Mouse (Mus musculus) CD8-positive naive resting alpha-beta T cell, adult 57 days (primary cell): ENCODE data around the gene Plcxd1. TPM values are rescaled to one million over a fixed set of nuclear protein-coding genes. Genes with fewer than 3 reads are reported as not detected.

Source experiments
- total RNA-seq: library from RNA; stranded (reverse); gene quantifications from one replicate; pipeline ENCODE4 v1.2.4, GENCODE M21; 2023

The Plcxd1 gene
- 0.43 TPM for total RNA-seq

DNA sequence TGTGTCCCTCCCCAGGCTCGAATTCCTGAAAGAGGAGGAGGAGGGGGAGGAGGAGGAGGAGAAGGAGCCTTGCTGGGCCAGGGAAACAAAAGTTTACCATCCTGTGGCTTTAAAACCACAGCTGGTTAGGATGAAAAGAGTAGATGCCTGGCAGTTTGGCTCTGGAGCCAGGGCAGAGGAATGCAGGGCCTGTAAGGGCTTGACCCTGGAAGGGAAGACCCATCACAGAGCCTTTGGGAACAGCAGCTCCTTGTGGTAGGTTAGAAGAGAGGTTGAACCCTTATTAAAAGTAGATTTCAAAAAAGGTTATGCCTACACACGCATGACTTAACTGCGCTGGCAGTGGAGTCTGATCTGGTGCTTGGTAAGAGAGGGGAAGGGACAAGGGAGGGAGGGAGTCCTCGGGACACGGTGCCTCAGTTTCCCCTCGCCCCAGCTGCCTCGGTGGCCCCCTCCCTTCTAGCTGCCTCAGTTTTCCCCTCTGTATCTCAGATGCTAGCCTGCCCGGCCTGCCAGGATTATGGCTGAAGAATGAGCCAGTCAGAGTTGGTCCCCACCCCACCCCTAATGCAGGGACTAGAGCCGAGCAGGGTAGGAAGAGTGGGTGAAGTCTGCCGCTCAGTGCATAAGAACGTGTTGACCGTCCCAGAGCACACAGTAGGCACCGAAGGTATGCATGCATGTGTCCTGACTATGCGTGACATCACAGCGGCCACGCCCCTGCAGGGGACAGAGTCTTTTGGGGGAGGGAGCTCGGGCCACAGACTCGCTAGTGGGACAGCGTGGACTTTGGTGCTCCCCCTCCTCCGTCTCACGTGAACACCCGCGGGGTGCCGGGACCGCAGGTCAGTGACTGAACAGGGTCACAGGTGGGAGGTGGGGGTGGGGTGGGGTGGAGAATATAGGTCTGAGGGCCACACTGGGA is at the start of gene Plcxd1:
Gene Plcxd1, plus strand, starts transcription at position 314 of the 925 bp plus-strand sequence.

DNA sequence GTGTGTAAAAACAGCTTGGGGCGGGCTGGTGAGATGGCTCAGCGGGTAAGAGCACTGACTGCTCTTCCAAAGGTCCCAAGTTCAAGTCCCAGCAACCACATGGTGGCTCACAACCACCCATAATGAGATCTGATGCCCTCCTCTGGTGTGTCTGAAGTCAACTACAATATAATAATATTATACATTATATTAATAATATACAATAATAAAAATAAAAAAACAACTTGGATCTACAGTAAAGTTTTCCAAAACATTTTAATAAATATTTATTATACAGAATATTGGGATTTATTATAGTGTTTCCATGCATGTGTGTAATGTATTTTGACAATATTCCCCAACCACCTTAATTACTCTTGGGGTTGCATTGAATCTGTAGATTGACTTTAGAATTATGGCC is 27.4 kb upstream of the Plcxd1 start, which contains the start of gene Gm17655:
Gene Gm17655, minus strand, starts transcription at position 101 of the 400 bp plus-strand sequence.

DNA sequence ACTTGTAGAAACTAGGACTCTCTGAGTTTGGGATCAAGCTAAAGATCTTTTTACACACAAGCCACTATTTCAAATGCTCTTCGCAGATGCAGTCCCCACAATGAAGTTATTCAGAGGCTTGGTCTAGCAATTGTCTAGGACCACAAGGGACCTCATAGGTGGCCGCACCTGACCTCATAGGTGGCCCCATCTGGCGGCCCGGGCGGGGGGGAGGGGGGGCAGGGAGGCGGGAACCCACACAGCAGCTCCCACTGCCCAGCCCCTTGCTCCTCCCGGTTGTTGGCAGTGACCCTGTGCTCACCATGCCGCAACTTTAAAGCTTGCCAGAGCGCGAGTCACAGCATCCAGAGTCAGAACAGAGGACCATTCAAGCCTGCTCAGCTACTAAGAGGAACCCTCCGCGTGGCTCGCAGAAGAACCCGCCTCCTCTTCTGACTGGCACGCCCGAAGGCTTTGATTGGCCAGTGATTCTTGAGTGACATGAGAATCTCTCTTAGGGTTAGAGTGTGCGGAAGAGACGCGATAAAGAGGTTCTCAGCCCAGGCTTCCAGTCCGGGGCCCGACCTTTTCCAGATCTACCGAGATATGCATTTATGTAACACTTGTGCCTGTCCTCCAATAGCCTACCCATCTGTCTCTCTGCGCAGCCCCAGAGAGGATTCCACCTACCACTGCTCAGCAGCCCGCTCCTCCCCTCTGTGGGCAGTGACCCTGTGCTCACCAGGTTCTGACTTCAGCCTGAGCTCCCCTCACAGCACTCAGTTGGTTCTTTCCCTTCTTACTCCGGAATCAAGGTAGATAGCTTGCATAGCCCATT is 5.5 kb upstream of the Plcxd1 start, which contains the start of gene Gm35315:
Gene Gm35315, minus strand, starts transcription at position 391 of the 817 bp plus-strand sequence.

GRCm38 (mm10) chr5:110107581-110108304 is 8.0 kb downstream of the Plcxd1 start, which contains the start of gene Gtpbp6:
Gtpbp6 (minus strand) TSS chr5:110108197.

GRCm38 (mm10) chr5:110109991-110110441 is 10.2 kb downstream of the Plcxd1 start, which contains the start of gene Zfp605:
Zfp605 (plus strand) TSS chr5:110110092.

GRCm38 (mm10) chr5:110135293-110136086 is 35.7 kb downstream of the Plcxd1 start, which contains the start of gene Chfr:
Chfr (plus strand) TSS chr5:110135842.

Other genes with a start within 250 kb of the Plcxd1 start
- gene Gm15446, start 176.6 kb upstream of the Plcxd1 start, total RNA-seq: 18.7 TPM
- gene Zfp932, start 103.4 kb upstream of the Plcxd1 start, total RNA-seq: 22.6 TPM
- 7.0 TPM for gene Gm17655, start 27.5 kb upstream of the Plcxd1 start, total RNA-seq
- gene Gm35315, start 5.5 kb upstream of the Plcxd1 start, total RNA-seq: 0.67 TPM
- gene Gtpbp6, start 8.2 kb downstream of the Plcxd1 start, total RNA-seq: 118 TPM
- gene Zfp605, start 10.1 kb downstream of the Plcxd1 start, total RNA-seq: 9.0 TPM
- 82.8 TPM for gene Chfr, start 35.9 kb downstream of the Plcxd1 start, total RNA-seq
- gene Golga3, start 76.7 kb downstream of the Plcxd1 start, total RNA-seq: 38.9 TPM
- gene Ankle2, start 131.0 kb downstream of the Plcxd1 start, total RNA-seq: 61.2 TPM
- gene Pgam5, start 169.9 kb downstream of the Plcxd1 start, total RNA-seq: 43.3 TPM
- gene Pxmp2, start 186.2 kb downstream of the Plcxd1 start, total RNA-seq: 1.2 TPM
- 9.4 TPM for gene Pole, start 186.3 kb downstream of the Plcxd1 start, total RNA-seq
- 0.40 TPM for gene P2rx2, start 243.2 kb downstream of the Plcxd1 start, total RNA-seq
- gene Lrcol1, start 244.8 kb downstream of the Plcxd1 start, total RNA-seq: not detected